Mouse (Mus musculus) cerebellum, adult 2 months (tissue): ENCODE measurements around the gene Arg2.

Source experiments
- CTCF ChIP-seq: fragments of 200-500 bp; IDR thresholded peaks from 2 replicates; pipeline ENCODE4 v1.5.1; 2011; ENCODE audit warnings: low read depth, mild to moderate bottlenecking, control low read depth, low read length, moderate library complexity, borderline replicate concordance; ENCODE audit not compliant: insufficient read depth
- POLR2A ChIP-seq: fragments of 200-500 bp; IDR thresholded peaks from 2 replicates; pipeline ENCODE4 v1.6.1; 2011; ENCODE audit warnings: low read length, control low read depth, borderline replicate concordance; ENCODE audit not compliant: insufficient read depth

GRCm38 (mm10) chr12:79192193-79192592 lies 61.6 kb downstream of the Arg2 start, which contains the start of gene Rdh11:
- TF ChIP-seq CTCF (no peak), POLR2A (no peak)
